Mouse (Mus musculus) adrenal gland, postnatal 4 days (tissue): ENCODE data around the gene Borcs7. TPM values are rescaled to one million over a fixed set of nuclear protein-coding genes. Genes with fewer than 3 reads are reported as not detected.
A peak's percentile ranks its signal among the peaks of the same experiment; 100 is the strongest.

Experiments used
- DNase-seq, 2 experiments: peaks; one replicate each; pipeline ENCODE4 v3.0.0; 2021 to 2022; ENCODE audit warnings: low spot score in 2 of 2, mixed read lengths in 2 of 2
- long read RNA-seq, 2 experiments: library from polyadenylated mRNA; stranded (forward); transcript quantifications; one replicate each; pipeline ENCODE4 v2.0.0; 2021
- total RNA-seq, 2 experiments: library from RNA; stranded (reverse); gene quantifications; 2 replicates each; pipeline ENCODE4 v1.2.3; 2021

Borcs7 gene
- 10 to 100 TPM; 16.2 to 20.9 TPM for total RNA-seq
- long read RNA-seq, experiment 1, transcript Borcs7-201 (5 exons, 2,176 nt), result major isoform, 26 of 32 reads
- long read RNA-seq, experiment 1, partial matches to known transcripts, result 3 of 32 reads
- long read RNA-seq, experiment 1, other reads (novel, unspliced or antisense), result 3 of 32 reads
- long read RNA-seq, experiment 2, transcript Borcs7-201 (5 exons, 2,176 nt), result major isoform, 21 of 33 reads
- long read RNA-seq, experiment 2, partial matches to known transcripts, result 4 of 33 reads
- long read RNA-seq, experiment 2, other reads (novel, unspliced or antisense), result 8 of 33 reads

DNA sequence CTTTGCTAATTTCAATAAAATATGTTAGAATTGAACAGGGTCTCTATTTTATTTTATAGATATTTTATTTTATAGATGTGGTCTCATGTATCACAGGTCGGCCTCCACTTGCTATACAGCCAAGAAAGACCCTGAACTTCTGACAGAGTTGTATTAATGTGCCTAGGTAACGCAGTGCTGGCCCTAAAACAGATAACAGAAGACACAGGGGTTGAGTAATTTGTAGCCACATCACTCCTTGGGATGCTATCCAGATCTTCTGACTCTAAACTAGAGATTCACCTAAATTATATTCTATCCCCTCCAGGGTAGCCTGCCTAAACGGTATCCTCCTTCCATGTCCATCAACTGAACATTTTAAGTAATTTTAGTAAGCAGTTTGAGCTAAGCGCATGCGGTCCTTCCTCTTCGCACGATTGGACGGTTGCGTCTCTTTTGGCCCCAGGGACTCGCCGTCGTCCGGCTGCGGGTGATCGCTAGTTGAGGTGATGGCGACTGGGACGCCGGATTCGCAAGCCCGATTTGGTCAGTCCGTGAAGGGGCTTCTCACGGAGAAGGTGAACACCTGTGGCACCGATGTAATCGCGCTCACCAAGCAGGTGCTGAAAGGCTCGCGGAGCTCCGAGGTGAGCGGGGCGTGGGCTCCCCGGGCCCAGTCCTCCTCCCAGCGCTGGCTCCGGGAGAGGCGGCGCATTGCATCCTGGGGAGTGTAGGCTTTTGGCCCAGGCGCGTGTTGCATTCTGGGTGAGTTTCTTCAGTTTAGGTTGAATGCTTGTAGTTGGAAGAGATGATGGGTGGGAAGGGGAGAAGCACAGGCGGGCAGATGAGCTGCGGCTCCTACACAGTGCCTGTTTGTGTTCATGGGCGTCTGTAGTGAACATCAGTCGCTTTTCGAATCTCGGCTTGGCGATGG lies at the start of gene Borcs7:
Gene Borcs7 (plus strand): TSS at position 447 of the 913 bp plus-strand sequence.
- peak; percentile 71 to 77 for DNase-seq

GRCm38 (mm10) chr19:46640780-46641179 lies 48.9 kb upstream of the Borcs7 start:
- DNase-seq, result no peak

DNA sequence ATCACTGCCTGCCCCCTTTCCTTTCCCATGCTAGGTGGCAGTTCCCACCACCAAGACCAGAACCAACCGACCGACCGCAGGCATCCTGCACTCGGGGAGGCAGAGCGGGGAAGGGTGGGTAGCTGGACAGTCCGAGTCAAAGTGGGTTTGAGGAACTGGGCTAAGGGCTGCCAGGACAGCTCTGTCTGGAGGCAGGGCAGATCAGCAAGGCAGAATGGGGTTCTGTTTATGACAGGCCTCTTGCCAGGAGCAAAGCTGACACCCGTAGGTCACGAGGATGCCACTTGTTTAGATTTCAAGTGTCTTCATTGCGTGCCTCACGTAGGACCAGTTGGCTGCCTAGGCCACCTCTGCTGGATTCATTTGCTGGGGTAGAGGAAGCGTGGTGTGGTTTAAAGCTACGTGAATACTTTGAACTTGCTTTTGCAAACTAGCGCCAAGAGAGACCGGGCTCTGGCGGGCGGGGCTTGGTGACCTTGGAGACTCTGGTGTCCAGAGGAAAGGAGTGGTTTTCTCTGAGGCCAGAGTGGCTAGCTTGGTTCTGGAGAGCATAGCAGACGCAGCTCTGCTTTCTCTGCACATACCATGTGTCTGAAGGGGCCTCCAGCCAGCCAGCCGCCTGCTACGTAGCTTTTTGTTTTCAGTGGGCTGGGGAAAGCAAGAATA lies 48.2 kb upstream of the Borcs7 start:
- peak in 1 of 2 experiments; percentile 66 for DNase-seq

- DNase-seq, result no peak
These were observed 47.5 kb upstream of the Borcs7 start for GRCm38 (mm10) chr19:46642136-46642753.

DNA sequence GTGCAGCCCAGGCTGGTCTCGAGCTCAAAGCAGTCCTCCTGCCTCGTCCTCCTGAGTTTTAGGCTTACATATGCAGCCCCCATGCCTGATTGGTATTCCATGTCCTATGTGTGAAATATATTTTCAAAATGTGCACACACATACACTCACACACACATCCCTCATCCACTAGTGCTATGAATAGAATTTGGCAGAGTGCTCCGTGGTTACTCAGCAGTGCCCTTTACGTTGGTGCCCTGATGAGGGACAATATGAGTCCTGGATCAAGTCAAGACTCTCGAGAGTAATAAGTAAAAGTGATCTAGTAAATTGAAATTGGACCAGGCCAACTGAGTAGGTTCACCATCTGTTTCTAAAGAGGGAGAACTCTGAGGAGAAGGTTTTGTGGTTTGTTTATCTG lies 46.5 kb upstream of the Borcs7 start:
- no peak for DNase-seq

DNA sequence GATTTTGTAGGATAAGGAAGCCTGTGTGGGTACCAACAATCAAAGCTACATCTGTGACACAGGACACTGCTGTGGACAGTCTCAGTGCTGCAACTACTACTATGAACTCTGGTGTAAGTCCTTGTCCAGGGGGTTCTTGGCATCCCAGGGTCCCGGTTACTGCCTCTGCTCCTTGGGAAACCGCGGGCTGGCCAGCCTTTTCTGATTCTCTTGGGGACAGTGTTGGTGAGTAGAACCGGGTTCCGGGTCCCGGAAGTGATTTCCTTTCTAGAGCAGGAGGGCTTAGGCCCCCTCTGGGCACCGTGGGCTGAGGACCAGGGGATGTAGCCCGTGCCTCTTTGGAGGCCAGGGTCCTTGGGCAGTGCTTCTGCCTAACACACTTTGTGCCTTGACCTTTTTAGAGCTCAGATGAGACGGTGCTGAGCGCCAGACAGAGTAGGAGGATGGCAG lies 45.3 kb upstream of the Borcs7 start:
- no peak for DNase-seq

GRCm38 (mm10) chr19:46644793-46645602 lies 44.7 kb upstream of the Borcs7 start:
- DNase-seq, result no peak

- no peak for DNase-seq
These were observed 43.6 kb upstream of the Borcs7 start for GRCm38 (mm10) chr19:46646041-46646481.

DNA sequence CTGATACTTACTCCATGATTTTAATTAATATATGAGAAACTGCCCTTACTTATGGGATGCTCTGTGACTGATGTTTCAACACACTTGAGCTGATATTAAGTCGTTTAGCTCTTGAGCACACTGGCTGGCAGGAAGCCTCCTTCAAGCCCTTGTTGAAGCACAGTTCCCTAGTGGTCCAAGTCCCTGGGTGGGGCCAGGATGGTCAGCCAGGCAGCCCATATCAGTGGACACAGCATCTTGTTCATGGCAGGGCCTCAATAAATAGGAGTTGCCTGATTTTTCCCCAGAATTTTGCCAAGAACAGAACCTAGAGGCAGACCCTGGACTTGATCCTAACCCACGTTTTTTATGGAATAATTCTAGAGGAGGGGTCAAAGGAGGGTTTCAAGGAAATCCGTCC lies 42.5 kb upstream of the Borcs7 start:
- DNase-seq, result no peak

DNA sequence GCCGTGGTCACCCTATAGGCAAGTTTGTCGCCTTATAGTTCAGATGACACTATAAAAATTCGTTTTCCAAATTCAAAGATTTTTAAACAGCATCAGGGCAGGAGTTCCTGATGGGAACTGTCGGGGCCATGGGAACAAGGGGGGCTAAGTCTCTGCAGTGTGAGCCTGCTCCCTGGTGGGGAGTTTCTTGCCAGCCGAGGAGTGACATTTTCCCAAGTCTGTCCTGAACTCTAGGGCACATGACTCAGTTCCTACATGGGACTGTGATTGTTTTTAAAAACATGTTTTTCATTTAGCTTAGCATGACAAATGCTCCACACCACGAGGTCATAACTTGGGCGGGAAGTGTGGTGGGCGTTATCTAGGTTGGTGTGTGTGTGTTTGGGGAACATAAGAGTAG lies 41.9 kb upstream of the Borcs7 start:
- DNase-seq, result no peak

DNA sequence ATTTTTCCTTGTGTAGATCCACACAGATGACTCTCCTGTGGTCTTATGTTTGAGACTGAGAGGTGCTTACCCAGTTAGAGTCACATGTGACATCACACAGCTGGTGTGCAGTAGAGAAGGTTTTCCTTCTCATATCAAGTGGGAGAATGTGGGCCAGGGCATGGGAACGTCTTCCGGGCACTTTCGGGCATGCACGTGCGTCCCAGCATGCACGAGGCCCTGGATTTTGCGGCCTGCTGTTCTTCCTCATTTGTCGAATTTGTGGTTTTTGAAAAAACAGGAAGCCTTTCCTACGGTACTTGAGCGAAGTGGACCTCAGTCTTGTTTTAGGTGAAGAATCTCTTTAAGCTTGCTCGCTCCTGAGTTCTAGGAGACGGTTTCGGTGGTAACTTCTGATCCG lies 41.1 kb upstream of the Borcs7 start:
- DNase-seq, result no peak

DNA sequence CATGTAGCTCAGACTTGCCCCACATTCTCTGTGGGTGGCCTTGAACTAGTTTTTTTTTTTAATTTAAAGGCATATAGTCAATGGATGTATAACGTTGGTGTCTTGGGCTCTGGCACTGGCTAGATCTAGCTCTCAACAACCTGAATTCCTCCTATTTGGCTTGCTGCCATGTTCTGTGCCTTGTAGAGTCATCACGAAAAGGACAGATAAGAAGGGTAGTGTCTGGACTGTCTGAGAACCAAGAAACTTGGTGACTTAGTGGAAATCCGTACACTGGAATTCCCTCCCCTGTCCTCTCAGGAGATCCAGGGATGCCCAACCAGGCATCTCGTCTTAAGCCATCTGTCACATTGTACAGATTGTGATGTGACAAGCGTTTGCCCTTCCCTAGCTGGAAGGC lies 36.5 kb upstream of the Borcs7 start:
- no peak for DNase-seq

- DNase-seq, result no peak
These were observed 36.0 kb upstream of the Borcs7 start for GRCm38 (mm10) chr19:46653616-46654235.

DNA sequence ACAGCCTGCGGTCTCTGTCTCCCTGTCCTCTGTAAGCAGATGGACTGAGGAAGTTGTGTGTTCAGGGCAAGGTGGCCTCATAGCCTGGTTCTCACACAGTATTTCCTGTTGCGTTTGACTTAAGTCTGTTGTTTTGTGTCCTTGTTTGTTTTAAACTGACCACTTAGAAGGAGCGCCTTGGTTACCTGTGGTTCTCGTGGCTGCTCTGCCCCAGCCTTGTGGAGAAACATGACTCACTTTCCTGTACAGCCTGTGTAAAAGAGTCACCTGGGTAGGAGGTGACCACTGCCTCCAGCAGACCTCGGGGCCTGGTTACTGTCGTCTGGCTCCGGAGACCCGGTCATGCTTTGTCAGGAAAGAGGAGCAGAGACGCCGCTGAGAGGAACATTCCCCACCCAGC lies 34.1 kb upstream of the Borcs7 start:
- no peak for DNase-seq

DNA sequence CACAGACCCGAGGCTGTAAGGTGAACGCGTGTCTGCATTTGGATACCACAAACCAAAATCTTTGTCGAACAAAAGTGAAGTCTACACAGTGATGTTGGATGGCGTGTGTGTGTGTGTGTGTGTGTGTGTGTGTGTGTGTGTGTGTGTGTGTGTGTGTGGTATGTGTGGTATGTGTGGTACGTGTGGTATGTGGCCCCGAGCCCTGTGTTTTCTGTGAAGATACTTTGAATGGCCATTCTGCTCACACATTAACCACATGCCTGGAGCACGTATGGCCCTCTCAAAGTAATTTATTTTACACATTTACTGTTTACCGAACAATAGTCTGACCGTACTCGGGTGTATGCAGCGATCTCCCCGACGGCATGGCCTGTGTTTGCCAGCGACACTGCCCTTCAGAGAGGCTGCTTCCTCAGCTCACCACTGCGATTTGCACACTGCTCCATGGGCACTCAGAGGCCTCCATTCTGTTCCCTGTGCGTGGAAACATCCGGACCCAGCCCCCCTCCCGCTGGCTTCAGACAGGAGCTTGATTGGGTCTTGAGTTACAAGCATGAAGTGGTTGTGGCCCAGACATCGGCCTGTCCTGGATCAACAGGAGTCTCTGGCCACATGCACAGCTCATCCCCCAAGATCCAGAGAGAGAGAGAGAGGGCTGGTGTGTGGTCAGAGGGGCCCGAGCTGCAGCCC lies 33.4 kb upstream of the Borcs7 start:
- DNase-seq, result no peak

- no peak for DNase-seq
These were observed 32.2 kb upstream of the Borcs7 start for GRCm38 (mm10) chr19:46657339-46658020.

DNA sequence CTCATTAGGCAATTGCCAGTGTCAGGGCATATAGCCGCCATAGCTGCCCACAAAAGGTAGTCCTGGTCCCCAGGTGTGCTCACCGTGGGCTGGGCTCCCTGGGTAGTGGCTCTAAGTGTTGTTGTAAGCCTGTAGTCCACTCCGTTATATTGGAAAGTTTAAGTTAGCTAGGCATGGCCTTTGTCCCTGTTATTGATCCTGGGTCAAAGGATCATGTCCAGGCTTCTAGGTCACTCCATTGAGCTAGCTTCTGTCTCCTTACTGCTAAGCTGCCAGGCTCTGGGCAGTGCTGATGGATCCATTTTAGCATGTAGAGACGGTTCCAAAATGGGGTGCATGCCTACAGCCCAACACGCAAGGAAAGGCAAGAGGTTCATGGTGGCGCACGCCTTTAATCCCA lies 31.4 kb upstream of the Borcs7 start:
- DNase-seq, result no peak

GRCm38 (mm10) chr19:46658851-46659250 lies 30.9 kb upstream of the Borcs7 start:
- DNase-seq, result no peak

DNA sequence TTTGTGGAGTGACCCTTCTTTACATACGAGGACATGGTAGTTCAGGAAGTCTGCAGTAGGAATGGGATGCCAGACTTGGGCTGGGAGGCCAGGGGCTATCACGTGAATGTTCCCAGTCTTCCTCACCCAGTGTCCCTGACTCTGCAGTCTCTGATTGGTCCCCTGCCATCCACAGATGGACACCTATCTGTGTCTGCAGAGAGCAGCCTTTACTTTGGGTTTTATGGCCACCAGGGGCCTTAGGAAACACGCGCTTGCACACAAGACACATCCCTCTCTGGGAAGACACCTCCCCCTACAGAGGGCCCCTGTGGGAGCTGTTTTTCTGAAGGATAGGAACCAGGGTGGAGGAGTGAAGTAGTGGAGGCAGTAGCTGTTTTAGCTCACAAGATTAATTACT lies 28.2 kb upstream of the Borcs7 start:
- DNase-seq, result no peak
